Mouse (Mus musculus): ENCODE results near the gene Mthfsd. TPM values are rescaled to one million over a fixed set of nuclear protein-coding genes. Genes with fewer than 3 reads are reported as not detected.

Gene Mthfsd
- total and polyA plus RNA-seq, 2 experiments, result 29.5 to 29.8 TPM

- H3K27me3 ChIP-seq (ENCODE audit: control insufficient read depth, insufficient read depth, low read length), result peaks cover 27% of the 10 kb centered on the region
- TF ChIP-seq POLR2A (IDR thresholded peaks at IDR 0.05; ENCODE audit: extremely low read depth, insufficient read depth, low read length), result no peak
- TF ChIP-seq CTCF (IDR thresholded peaks at IDR 0.05; ENCODE audit: low read depth, low read length), result no peak
- DNase-seq (ENCODE audit: extremely low read depth, low read depth, low spot score), result no peak
- no peak overlapping the region for H3K27ac ChIP-seq (replicated peaks; ENCODE audit: insufficient read depth, low read depth, low read length)
- H3K4me3 ChIP-seq (ENCODE audit: insufficient read depth, low read depth, low read length), result no peak overlapping the region
- WGBS, result 9% methylated on average over 13 of the region's 13 CpGs
- H3K36me3 ChIP-seq (ENCODE audit: control insufficient read depth, insufficient read depth, low read length), result no peaks in the 10 kb centered on the region
- no peak overlapping the region for H3K9ac ChIP-seq (ENCODE audit: low read depth, low read length)
- H3K79me2 ChIP-seq (ENCODE audit: control insufficient read depth, insufficient read depth, low read length), result no peaks in the 10 kb centered on the region
- H3K4me1 ChIP-seq (ENCODE audit: control insufficient read depth, insufficient read depth, low read length), result no peaks in the 10 kb centered on the region
Measured at GRCm38 (mm10) chr8:121075936-121076335, 32.3 kb downstream of the Mthfsd start.

- WGBS, result 4% methylated on average over 10 of the region's 10 CpGs
- Histone ChIP-seq H3K9ac (ENCODE audit: low read depth, low read length) (no peak overlapping the region), H3K4me1 (ENCODE audit: control insufficient read depth, insufficient read depth, low read length) (no peaks in the 10 kb centered on the region), H3K36me3 (ENCODE audit: control insufficient read depth, insufficient read depth, low read length) (no peaks in the 10 kb centered on the region), H3K27ac (replicated peaks; ENCODE audit: insufficient read depth, low read depth, low read length) (no peak overlapping the region), H3K79me2 (ENCODE audit: control insufficient read depth, insufficient read depth, low read length) (no peaks in the 10 kb centered on the region), H3K4me3 (ENCODE audit: insufficient read depth, low read depth, low read length) (no peak overlapping the region), H3K27me3 (ENCODE audit: control insufficient read depth, insufficient read depth, low read length) (peaks cover 22% of the 10 kb centered on the region)
- DNase-seq (ENCODE audit: extremely low read depth, low read depth, low spot score), result no peak
- TF ChIP-seq CTCF (IDR thresholded peaks at IDR 0.05; ENCODE audit: low read depth, low read length), result no peak
- TF ChIP-seq POLR2A (IDR thresholded peaks at IDR 0.05; ENCODE audit: extremely low read depth, insufficient read depth, low read length), result no peak
Measured at GRCm38 (mm10) chr8:121074848-121075145, 33.4 kb downstream of the Mthfsd start.

GRCm38 (mm10) chr8:121074108-121074847, 33.9 kb downstream of the Mthfsd start:
- no peak overlapping the region for H3K9ac ChIP-seq (ENCODE audit: low read depth, low read length)
- no peaks in the 10 kb centered on the region for H3K36me3 ChIP-seq (ENCODE audit: control insufficient read depth, insufficient read depth, low read length)
- H3K79me2 ChIP-seq (ENCODE audit: control insufficient read depth, insufficient read depth, low read length), result no peaks in the 10 kb centered on the region
- DNase-seq (ENCODE audit: extremely low read depth, low read depth, low spot score), result no peak
- TF ChIP-seq CTCF (IDR thresholded peaks at IDR 0.05; ENCODE audit: low read depth, low read length) (no peak), POLR2A (IDR thresholded peaks at IDR 0.05; ENCODE audit: extremely low read depth, insufficient read depth, low read length) (no peak)
- WGBS, result 11% methylated on average over 15 of the region's 15 CpGs
- no peaks in the 10 kb centered on the region for H3K4me1 ChIP-seq (ENCODE audit: control insufficient read depth, insufficient read depth, low read length)
- H3K27me3 ChIP-seq (ENCODE audit: control insufficient read depth, insufficient read depth, low read length), result peaks cover 22% of the 10 kb centered on the region
- H3K27ac ChIP-seq (replicated peaks; ENCODE audit: insufficient read depth, low read depth, low read length), result no peak overlapping the region
- no peak overlapping the region for H3K4me3 ChIP-seq (ENCODE audit: insufficient read depth, low read depth, low read length)

GRCm38 (mm10) chr8:121073174-121074107, 34.8 kb downstream of the Mthfsd start:
- 4% methylated on average over 48 of the region's 48 CpGs for WGBS
- Histone ChIP-seq H3K4me1 (ENCODE audit: control insufficient read depth, insufficient read depth, low read length) (no peaks in the 10 kb centered on the region), H3K79me2 (ENCODE audit: control insufficient read depth, insufficient read depth, low read length) (no peaks in the 10 kb centered on the region), H3K4me3 (ENCODE audit: insufficient read depth, low read depth, low read length) (no peak overlapping the region), H3K9ac (ENCODE audit: low read depth, low read length) (peak overlapping the region; percentile 29; the same call in 1 of the 2 replicates), H3K27me3 (ENCODE audit: control insufficient read depth, insufficient read depth, low read length) (peaks cover 22% of the 10 kb centered on the region), H3K36me3 (ENCODE audit: control insufficient read depth, insufficient read depth, low read length) (no peaks in the 10 kb centered on the region), H3K27ac (replicated peaks; ENCODE audit: insufficient read depth, low read depth, low read length) (no peak overlapping the region)
- no peak for TF ChIP-seq POLR2A (IDR thresholded peaks at IDR 0.05; ENCODE audit: extremely low read depth, insufficient read depth, low read length)
- DNase-seq (ENCODE audit: extremely low read depth, low read depth, low spot score), result no peak

- no peak overlapping the region for H3K9ac ChIP-seq (ENCODE audit: low read depth, low read length)
- H3K27me3 ChIP-seq (ENCODE audit: control insufficient read depth, insufficient read depth, low read length), result peaks cover 22% of the 10 kb centered on the region
- TF ChIP-seq CTCF (IDR thresholded peaks at IDR 0.05; ENCODE audit: low read depth, low read length) (no peak), POLR2A (IDR thresholded peaks at IDR 0.05; ENCODE audit: extremely low read depth, insufficient read depth, low read length) (no peak)
- H3K36me3 ChIP-seq (ENCODE audit: control insufficient read depth, insufficient read depth, low read length), result no peaks in the 10 kb centered on the region
- no peaks in the 10 kb centered on the region for H3K79me2 ChIP-seq (ENCODE audit: control insufficient read depth, insufficient read depth, low read length)
- no peak for DNase-seq (ENCODE audit: extremely low read depth, low read depth, low spot score)
- no peak overlapping the region for H3K27ac ChIP-seq (replicated peaks; ENCODE audit: insufficient read depth, low read depth, low read length)
- no peak overlapping the region for H3K4me3 ChIP-seq (ENCODE audit: insufficient read depth, low read depth, low read length)
- no peaks in the 10 kb centered on the region for H3K4me1 ChIP-seq (ENCODE audit: control insufficient read depth, insufficient read depth, low read length)
- WGBS, result 21% methylated on average over 11 of the region's 11 CpGs
Measured at GRCm38 (mm10) chr8:121072406-121073130, 35.6 kb downstream of the Mthfsd start.

All from liver, adult 2 months (tissue).